Mouse (Mus musculus): ENCODE data around the gene Phkb. TPM values are rescaled to one million over a fixed set of nuclear protein-coding genes. Genes with fewer than 3 reads are reported as not detected.

Phkb gene
- total RNA-seq, 2 experiments from 2014 or later: 229 to 257 TPM

GRCm38 (mm10) chr8:85944820-85945219, 104.1 kb downstream of the Phkb start:
- DNase-seq: no peak

- no peak for DNase-seq
Observed at GRCm38 (mm10) chr8:85958391-85958790, 117.6 kb downstream of the Phkb start.

DNA sequence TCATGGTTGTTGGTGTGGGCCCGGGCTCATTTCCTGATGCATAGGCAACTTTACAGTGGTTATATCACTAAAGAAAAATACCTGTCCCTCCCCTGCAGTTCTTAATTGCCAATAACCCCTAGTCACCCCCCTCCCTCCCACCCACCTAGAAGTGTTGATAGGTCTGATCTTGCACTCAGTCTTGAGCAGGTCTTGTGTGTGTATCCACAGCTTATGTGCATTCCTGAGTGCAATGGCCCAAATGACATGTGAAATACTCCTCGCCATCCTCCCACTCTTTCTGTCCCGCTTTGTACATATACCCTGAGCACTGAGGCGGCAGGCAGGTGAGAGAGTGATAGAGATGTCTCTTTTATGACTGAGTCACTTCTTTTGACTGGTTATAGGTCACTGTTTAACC, 119.1 kb downstream of the Phkb start:
- no peak for DNase-seq

DNA sequence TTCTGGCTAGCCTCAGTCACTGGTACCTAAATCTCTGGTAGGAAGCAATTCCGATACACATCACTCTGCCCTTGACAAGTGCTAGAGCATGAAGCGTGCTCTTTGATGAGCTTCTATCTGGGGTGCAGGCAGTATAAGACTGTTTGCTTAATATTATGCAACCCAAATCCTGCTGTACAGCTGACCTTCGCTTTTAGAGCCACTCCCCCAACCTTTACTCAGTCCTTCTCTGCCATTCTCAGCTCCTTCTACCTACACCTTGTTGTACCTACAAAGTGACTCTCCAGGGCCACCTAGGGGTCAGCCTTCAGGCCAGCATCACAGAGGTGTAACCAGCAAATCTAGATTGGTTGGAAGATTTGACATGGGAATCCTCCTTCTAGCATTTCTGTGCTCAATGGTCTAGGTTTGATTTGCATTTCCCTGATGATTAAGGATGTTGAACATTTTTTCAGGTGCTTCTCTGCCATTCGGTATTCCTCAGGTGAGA, 136.9 kb downstream of the Phkb start:
- no peak for DNase-seq

- DNase-seq: no peak
Observed at GRCm38 (mm10) chr8:85992911-85993310, 152.2 kb downstream of the Phkb start.

GRCm38 (mm10) chr8:85993661-85994060, 152.9 kb downstream of the Phkb start:
- no peak for DNase-seq

- no peak for DNase-seq
Observed at GRCm38 (mm10) chr8:85995971-85996370, 155.2 kb downstream of the Phkb start.

DNA sequence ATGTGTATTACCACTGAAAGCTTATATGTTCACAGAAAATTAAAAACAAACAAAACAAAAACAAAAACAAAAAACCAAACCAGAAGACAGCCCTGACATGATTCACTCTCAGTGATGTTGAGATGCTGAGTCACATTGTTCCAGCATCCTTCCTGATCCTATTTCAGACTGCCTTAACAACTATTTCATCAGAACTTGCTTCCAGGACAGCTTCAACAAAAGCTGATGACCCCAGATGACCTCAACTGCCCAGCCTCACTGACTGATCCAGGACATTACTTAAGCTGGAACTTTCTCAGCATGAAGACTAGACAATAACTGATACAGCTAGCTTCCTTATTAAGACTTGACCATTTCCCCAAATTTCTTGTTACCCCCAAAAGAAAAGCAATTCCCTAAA, 165.7 kb downstream of the Phkb start:
- no peak for DNase-seq

GRCm38 (mm10) chr8:86016806-86017205, 176.0 kb downstream of the Phkb start:
- no peak for DNase-seq

- DNase-seq: no peak
Observed at GRCm38 (mm10) chr8:86028646-86029312, 188.0 kb downstream of the Phkb start.

DNA sequence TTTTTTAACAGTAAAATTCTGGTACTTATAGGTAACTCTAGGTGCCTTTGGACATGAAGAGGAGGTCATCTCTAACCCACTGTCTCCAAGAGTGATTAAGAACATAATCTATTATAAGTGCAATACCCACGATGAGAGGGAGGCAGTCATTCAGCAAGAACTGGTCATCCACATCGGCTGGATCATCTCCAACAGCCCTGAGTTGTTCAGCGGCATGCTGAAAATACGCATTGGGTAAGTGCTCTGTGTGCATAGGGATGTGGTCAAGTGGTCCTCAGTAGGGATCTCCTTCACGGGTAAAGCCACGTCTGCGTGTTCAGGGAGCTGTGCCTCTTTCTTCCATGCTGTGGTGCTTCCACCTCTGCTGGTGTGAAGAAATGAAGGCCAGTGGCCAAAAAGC, 188.7 kb downstream of the Phkb start:
- DNase-seq: no peak

DNA sequence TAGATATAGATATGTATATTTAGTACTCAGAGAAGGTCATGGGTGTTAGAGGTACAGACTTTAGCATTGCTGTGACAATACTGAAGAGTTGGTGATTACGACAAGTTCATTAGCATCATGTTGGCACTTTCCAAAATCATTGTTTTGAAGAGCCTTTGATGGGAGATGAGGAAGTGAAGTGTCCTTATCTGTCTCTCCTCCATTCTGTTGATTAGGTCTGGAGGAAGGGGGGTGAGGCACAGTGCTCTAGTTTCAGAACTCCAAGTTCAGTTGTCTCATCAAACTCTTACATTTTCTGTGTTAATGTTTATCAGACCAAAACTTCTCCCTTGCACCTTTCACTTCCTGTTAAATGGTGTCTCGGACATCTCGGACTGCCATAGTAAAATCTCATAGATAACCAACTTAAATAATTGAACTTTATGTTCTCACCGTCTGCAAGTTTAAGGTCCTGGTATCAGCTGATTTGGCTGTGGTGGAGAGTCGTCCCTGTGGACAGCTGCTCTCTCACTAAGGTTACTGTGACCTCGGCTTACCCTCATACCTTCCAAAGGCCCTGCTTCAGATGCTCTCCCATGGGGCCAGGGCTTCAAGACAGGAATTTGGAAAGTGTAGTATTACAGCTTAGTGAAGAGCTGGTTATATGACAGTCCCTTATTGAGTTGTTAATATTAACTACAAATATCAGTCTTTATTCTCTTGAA, 194.1 kb downstream of the Phkb start:
- DNase-seq: peak; percentile 48

- DNase-seq: peak; percentile 64
Observed at GRCm38 (mm10) chr8:86035371-86035770, 194.6 kb downstream of the Phkb start.

DNA sequence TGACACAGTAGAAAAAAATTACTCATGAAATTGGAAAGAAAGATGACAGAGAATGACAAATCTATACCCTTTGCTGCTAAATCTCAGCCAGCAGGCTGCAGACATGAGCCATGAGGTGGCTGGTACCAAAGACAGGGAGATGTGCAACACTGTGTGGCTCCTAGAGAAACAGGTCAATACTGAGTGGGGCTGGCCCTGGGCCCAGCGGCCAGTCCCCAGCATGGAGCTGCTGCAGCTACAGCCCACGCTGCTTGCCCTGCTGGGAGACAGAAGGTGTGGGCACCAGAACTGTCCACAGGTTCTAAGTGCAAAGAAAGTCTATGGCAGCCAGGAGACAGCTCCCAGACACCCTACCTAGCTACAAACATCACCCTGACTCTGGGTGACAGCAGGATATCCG, 197.7 kb downstream of the Phkb start:
- DNase-seq: no peak

DNA sequence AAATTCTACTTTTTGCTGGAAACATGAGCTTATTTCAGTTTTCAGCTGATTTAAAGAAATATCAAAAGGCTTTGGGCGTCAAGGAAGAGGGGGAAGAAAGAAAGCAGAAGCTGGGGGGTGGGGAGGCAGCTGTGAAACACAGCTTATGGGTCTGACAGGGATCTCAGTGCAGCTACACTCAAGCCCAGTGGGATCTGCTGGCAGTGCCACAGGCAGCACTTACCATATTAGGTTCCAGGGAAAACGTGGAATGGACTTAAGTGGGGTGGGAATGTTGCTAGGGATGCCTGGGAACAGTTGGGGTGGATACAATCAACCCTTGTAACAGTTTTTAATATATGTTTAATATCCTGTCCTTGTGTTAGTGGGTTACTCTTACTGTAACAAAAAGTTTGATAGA, 201.3 kb downstream of the Phkb start:
- DNase-seq: no peak

- no peak for DNase-seq
Observed at GRCm38 (mm10) chr8:86050882-86051281, 210.1 kb downstream of the Phkb start.

GRCm38 (mm10) chr8:86052003-86052402, 211.2 kb downstream of the Phkb start:
- no peak for DNase-seq

GRCm38 (mm10) chr8:86058618-86059017, 217.9 kb downstream of the Phkb start:
- no peak for DNase-seq

DNA sequence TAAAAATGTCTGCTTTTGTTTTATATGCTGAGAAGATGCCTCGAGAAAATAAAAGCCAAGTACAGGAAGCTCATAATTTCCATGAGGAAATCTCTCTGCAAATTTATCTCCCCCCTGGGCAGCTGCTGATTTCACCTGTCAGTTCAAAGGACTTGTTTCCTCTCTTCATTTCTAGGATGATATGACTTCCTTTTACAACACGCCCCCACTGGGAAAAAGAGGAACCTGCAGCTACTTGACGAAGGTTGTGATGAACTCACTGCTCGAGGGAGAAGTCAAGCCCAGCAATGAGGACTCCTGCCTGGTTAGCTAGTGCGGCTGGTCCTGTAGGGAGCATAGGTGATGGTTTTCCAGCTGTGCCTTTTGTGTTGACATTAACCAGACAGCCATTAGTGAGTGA, 218.4 kb downstream of the Phkb start:
- no peak for DNase-seq

DNA sequence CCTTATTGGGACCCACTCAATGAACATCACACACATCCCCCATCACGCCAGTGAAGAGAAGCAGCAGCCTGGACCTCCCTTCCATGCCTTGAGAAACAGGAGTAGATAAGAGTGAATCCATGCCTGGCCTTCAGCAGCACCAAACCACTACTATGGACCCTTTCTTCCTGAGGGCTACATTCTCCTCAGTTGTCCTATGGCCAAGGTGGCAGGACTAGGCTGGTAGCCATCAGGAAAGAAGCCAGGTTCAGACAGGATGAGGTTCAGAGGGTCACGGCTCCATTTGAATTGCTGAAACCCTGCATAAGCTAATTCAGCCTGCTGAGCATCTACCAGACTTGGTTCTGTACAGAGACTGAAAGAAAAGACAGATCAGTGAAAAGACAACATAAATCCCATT, 222.7 kb downstream of the Phkb start:
- no peak for DNase-seq

- no peak for DNase-seq
Observed at GRCm38 (mm10) chr8:86079433-86079832, 238.7 kb downstream of the Phkb start.

DNA sequence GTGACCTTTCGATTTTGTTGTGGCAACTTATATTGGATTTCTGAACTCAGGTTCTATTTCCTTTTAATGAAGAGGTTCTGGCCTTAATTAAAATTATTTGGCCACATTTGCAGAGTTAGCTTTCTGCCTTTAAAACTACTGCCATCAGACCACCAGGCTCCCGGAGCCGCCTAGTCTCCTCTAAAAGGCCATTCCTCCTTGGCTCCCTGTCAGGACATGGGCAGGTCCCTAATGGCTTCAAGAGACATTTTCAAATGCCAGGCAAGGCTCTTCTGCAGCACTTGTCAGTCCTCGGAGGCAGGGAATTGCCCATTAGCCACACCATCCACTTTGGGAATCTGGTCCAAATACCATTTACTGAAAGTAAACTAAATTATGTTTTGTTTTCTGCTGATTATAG, 242.6 kb downstream of the Phkb start:
- DNase-seq: peak; percentile 27

DNA sequence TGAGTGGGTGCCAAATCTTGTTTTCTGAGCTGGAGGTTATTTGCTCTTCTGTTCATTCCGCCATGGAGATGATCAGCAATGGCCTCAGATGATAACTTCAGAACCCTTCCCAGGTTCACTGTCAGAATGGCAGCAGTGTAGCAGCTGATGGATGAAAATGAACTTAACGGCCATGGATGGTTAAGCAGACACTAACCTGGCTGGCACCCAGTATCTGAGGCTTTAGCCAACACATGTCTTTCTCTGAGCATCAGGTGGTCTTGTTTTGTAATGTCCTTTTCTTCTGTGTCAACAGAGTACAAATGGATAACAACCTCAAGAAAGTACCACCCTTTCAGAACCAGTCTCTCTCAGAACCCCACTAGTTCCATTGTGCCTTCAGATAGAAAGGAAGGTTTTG, 246.0 kb downstream of the Phkb start:
- no peak for DNase-seq

- DNase-seq: no peak
Observed at GRCm38 (mm10) chr8:86087468-86087867, 246.7 kb downstream of the Phkb start.

Measured in gastrocnemius, postnatal 25 days (tissue).